Mouse (Mus musculus): ENCODE results near the gene Aurkb. TPM values are rescaled to one million over a fixed set of nuclear protein-coding genes. Genes with fewer than 3 reads are reported as not detected.
A peak's percentile ranks its signal among the peaks of the same experiment; 100 is the strongest.

Aurkb gene
- polyA plus RNA-seq, 1 experiment, result 20.3 TPM

DNA sequence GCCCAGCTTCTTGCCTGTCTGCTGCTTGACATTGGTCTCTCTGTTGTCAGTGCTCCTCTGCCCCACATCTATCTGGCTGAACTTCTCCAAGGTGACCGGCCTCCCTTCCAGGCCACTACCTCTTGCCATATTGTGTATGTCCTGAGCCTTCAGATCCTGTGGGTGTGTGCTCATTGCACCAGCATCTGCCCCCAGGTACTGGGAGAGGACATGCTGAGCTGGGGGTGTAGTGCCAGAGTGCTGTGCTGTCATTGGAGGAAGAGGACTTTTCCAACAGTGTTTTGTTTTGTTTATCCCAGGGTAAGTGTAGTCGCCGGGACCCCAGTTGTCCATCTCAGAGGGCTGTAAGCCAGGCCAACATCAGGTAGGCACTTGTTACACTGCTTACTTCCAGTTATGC, 10.9 kb upstream of the Aurkb start:
- no peak for TF ChIP-seq TAL1 (IDR thresholded peaks at IDR 0.05; ENCODE audit: low read length)
- no peak for TF ChIP-seq GATA1 (IDR thresholded peaks at IDR 0.05; ENCODE audit: low read length)

DNA sequence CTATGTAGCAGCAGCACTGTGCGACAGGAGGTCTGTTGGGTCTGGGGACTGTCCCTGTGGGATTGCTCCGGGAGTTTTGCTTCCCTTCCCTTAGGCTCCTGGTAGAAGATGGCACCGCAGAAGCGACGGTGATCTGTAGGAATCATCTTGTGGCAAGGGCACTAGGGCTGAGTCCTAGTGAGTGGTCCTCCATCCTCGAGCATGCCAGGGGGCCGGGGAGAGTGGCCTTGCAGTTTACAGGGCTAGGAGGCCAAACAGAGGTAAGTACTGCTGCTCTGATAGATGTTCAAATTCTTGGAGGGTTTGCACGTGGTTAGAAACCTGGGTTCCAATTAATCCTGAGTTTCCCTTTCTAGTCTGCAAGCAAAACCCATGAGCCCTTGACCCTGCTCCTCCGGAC, 10.0 kb upstream of the Aurkb start:
- TF ChIP-seq GATA1 (IDR thresholded peaks at IDR 0.05; ENCODE audit: low read length) (no peak), TAL1 (IDR thresholded peaks at IDR 0.05; ENCODE audit: low read length) (no peak)
- Histone ChIP-seq H3K4me1 (ENCODE audit: control insufficient read depth) (peaks cover 46% of the 10 kb centered on the region), H3K36me3 (ENCODE audit: control insufficient read depth) (peaks cover 61% of the 10 kb centered on the region), H3K27me3 (ENCODE audit: control insufficient read depth) (no peaks in the 10 kb centered on the region), H3K9me3 (ENCODE audit: control insufficient read depth, low read length) (no peaks in the 10 kb centered on the region), H3K4me3 (replicated peaks) (no peak overlapping the region)

More for the DNA sequence above, 10.9 kb upstream of the Aurkb start:
- Histone ChIP-seq H3K4me3 (replicated peaks) (no peak overlapping the region), H3K27me3 (ENCODE audit: control insufficient read depth) (no peaks in the 10 kb centered on the region), H3K36me3 (ENCODE audit: control insufficient read depth) (peaks cover 69% of the 10 kb centered on the region), H3K9me3 (ENCODE audit: control insufficient read depth, low read length) (no peaks in the 10 kb centered on the region), H3K4me1 (ENCODE audit: control insufficient read depth) (peaks cover 38% of the 10 kb centered on the region)

DNA sequence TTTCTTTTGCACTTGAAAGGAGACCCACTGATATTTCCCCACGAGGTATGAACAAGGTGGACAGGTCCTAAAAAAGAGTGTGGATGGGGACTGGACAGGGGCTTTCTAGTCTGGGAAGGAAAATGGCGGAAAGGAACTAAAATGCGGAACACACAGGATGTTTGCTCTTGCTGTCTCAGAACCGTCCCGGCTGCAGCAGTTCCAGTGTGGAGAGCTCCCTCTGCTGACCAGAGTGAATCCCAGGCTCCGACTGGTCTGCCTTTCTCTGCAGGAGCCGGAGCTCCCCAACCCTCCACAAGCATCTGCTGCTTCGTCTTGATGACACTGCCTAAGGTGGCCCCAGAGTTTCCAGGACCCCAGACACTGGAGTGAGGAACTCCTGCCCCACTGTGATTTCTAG, 9.6 kb upstream of the Aurkb start:
- peaks cover 50% of the 10 kb centered on the region for H3K4me1 ChIP-seq (ENCODE audit: control insufficient read depth)
- H3K9me3 ChIP-seq (ENCODE audit: control insufficient read depth, low read length), result no peaks in the 10 kb centered on the region
- H3K4me3 ChIP-seq (replicated peaks), result peak overlapping the region; percentile 84
- no peak for TF ChIP-seq TAL1 (IDR thresholded peaks at IDR 0.05; ENCODE audit: low read length)
- no peak for TF ChIP-seq GATA1 (IDR thresholded peaks at IDR 0.05; ENCODE audit: low read length)
- no peaks in the 10 kb centered on the region for H3K27me3 ChIP-seq (ENCODE audit: control insufficient read depth)
- peaks cover 56% of the 10 kb centered on the region for H3K36me3 ChIP-seq (ENCODE audit: control insufficient read depth)

DNA sequence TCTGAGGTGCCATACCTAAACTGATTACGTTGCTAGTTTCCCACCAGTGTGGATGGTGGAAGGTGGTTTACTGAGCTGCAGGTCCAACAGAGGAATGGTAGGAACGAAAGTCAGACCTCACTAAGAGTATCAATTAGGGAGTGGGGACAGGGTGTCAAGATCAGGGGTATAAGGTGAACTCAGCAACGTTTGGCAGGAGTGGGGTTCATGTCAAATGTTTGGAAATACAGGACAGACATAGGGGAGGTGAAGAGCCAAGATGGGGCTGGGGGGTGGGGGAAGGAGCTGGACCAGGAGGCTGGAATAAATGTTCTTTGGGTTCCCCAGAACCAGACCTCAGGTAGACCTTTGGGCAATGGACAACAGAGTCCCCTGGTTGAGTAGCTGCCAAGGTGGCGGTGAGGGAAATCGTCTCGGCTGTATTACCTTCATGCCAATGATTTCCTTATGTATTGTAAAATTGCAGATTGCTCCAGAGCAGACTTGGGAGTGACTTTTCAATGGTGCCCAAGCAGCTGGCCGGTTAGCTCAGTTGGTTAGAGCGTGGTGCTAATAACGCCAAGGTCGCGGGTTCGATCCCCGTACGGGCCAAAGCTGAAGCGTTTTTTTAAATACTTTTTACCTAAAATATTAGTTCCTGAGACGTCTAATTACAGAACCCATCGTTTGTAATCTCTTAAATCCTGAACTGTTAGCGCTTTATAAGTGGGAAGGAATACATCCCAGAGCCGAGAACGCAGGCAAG, 8.8 kb upstream of the Aurkb start:
- Histone ChIP-seq H3K4me3 (replicated peaks) (peak overlapping the region; percentile 84), H3K27me3 (ENCODE audit: control insufficient read depth) (no peaks in the 10 kb centered on the region), H3K9me3 (ENCODE audit: control insufficient read depth, low read length) (no peaks in the 10 kb centered on the region), H3K36me3 (ENCODE audit: control insufficient read depth) (peaks cover 48% of the 10 kb centered on the region), H3K4me1 (ENCODE audit: control insufficient read depth) (peaks cover 58% of the 10 kb centered on the region)
- TF ChIP-seq TAL1 (IDR thresholded peaks at IDR 0.05; ENCODE audit: low read length) (no peak), GATA1 (IDR thresholded peaks at IDR 0.05; ENCODE audit: low read length) (no peak)

DNA sequence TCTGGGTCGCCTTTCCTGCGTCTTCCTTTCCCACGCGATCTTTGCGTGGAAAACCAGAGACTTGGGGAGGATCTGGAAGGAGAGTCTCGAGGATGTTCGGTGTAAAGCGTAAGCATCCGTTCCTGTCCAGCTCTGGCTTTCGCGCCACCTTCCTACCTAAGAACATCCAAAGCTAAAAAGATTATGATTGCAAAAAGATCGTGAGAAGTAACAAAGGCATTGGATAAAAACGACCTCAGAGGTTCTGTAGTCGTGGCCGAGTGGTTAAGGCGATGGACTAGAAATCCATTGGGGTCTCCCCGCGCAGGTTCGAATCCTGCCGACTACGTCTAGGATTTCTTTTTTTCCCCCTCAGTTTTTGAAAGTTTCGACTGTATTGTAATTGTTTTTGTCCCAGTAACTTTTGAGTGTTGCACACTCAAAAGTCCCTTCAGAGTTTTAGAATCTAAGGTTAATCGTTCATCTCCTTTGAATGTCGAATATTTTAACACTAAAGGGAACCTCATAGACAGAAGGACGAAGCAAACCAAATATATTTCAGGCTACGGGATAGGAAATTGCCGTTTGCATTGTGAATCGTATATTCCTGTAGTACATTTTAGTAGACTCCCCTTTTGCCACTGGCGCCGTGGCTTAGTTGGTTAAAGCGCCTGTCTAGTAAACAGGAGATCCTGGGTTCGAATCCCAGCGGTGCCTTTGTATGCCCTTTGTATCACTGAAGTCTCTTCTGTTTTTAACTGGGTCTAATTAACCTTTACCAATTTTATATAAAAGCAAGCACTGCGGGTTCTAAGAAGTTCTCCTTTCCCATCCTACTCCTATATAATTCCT, 8.0 kb upstream of the Aurkb start:
- Histone ChIP-seq H3K4me1 (ENCODE audit: control insufficient read depth) (peaks cover 58% of the 10 kb centered on the region), H3K4me3 (replicated peaks) (peak overlapping the region; percentile 84), H3K27me3 (ENCODE audit: control insufficient read depth) (no peaks in the 10 kb centered on the region), H3K36me3 (ENCODE audit: control insufficient read depth) (peaks cover 42% of the 10 kb centered on the region), H3K9me3 (ENCODE audit: control insufficient read depth, low read length) (no peaks in the 10 kb centered on the region)
- TF ChIP-seq GATA1 (IDR thresholded peaks at IDR 0.05; ENCODE audit: low read length) (no peak), TAL1 (IDR thresholded peaks at IDR 0.05; ENCODE audit: low read length) (no peak)

DNA sequence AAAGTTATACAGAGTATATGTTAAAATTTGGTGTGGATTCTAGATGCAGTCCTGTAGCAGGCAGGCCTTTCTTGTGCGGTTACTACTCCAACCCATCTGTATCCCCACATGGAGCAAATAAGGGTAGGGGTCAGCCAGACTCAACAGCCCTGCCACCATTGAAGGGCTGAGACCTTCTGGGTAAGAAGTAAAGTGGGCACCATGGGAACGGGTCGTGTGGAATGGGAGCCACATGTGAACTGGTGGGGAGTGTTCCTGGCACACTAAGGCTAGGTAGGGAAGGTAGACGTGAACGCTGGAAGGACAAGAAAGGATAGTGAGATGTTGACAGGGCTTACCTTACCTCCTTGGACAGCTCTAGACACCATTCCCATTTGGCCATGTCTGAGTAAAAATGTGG, 7.3 kb upstream of the Aurkb start:
- peaks cover 35% of the 10 kb centered on the region for H3K36me3 ChIP-seq (ENCODE audit: control insufficient read depth)
- H3K9me3 ChIP-seq (ENCODE audit: control insufficient read depth, low read length), result no peaks in the 10 kb centered on the region
- TF ChIP-seq GATA1 (IDR thresholded peaks at IDR 0.05; ENCODE audit: low read length) (no peak), TAL1 (IDR thresholded peaks at IDR 0.05; ENCODE audit: low read length) (no peak)
- peaks cover 60% of the 10 kb centered on the region for H3K4me1 ChIP-seq (ENCODE audit: control insufficient read depth)
- H3K27me3 ChIP-seq (ENCODE audit: control insufficient read depth), result no peaks in the 10 kb centered on the region
- peak overlapping the region; percentile 3 for H3K4me3 ChIP-seq (replicated peaks)

DNA sequence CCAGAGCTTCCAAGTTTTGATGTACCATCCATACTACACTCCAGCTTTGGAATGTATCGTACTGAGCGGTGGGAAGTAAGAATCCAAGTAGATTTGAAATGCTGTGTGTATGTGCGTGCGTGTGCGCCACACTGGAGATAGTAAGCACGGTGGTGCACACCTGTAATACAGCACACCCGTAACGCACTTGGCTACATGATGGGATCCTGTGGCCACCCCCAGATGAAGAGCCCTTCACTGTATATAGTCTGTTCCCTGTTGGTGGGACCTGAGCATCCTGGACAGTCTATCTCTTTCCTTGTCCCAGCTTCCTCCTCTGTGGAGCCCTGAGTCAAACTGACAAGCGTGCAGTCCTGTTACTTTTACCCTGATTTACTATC, 938 bp downstream of the Aurkb start:
- TF ChIP-seq TAL1 (IDR thresholded peaks at IDR 0.05; ENCODE audit: low read length), result no peak
- no peak for TF ChIP-seq GATA1 (IDR thresholded peaks at IDR 0.05; ENCODE audit: low read length)
- peaks cover 61% of the 10 kb centered on the region for H3K4me1 ChIP-seq (ENCODE audit: control insufficient read depth)
- H3K27me3 ChIP-seq (ENCODE audit: control insufficient read depth), result no peaks in the 10 kb centered on the region

DNA sequence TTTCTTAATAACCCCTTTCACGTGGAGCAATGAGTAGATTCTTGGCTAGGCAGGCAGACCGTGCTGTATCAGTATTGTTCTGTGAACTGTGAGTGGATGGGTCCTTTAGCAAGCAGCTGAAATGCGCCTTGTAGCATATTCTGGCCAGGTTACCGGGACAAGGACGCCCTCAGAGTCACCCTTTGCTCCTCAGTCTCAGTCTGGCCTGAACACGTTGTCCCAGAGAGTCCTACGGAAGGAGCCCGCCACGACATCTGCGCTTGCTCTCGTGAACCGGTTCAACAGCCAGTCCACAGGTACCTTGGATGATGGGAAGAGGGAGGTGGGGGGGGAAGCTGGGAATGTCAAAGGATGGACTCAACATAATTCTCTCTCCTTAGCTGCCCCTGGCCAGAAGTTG, 2.1 kb downstream of the Aurkb start:
- TF ChIP-seq GATA1 (IDR thresholded peaks at IDR 0.05; ENCODE audit: low read length) (no peak), TAL1 (IDR thresholded peaks at IDR 0.05; ENCODE audit: low read length) (no peak)
- Histone ChIP-seq H3K27me3 (ENCODE audit: control insufficient read depth) (no peaks in the 10 kb centered on the region), H3K36me3 (ENCODE audit: control insufficient read depth) (peaks cover 63% of the 10 kb centered on the region), H3K4me3 (replicated peaks) (peak overlapping the region; percentile 74), H3K9me3 (ENCODE audit: control insufficient read depth, low read length) (no peaks in the 10 kb centered on the region), H3K4me1 (ENCODE audit: control insufficient read depth) (peaks cover 58% of the 10 kb centered on the region)

More for the DNA sequence above, 938 bp downstream of the Aurkb start:
- H3K36me3 ChIP-seq (ENCODE audit: control insufficient read depth), result peaks cover 51% of the 10 kb centered on the region
- H3K4me3 ChIP-seq (replicated peaks), result peak overlapping the region; percentile 74
- no peaks in the 10 kb centered on the region for H3K9me3 ChIP-seq (ENCODE audit: control insufficient read depth, low read length)

DNA sequence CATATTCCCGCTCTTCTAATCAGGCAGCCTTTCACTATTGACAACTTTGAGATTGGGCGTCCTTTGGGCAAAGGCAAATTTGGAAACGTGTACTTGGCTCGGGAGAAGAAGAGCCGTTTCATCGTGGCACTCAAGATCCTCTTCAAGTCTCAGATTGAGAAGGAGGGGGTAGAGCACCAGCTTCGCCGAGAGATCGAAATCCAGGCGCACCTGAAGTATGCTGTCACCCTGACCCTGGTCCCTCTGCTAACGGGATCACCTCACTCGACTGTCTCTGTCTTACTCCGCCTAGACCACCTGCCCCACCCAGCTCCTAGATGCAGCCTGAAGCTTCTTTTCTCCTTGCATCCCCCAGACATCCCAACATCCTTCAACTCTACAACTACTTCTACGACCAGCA, 2.7 kb downstream of the Aurkb start:
- Histone ChIP-seq H3K4me3 (replicated peaks) (peak overlapping the region; percentile 74), H3K4me1 (ENCODE audit: control insufficient read depth) (peaks cover 61% of the 10 kb centered on the region)

More for the DNA sequence above, 2.7 kb downstream of the Aurkb start:
- TF ChIP-seq TAL1 (IDR thresholded peaks at IDR 0.05; ENCODE audit: low read length) (no peak), GATA1 (IDR thresholded peaks at IDR 0.05; ENCODE audit: low read length) (no peak)
- Histone ChIP-seq H3K36me3 (ENCODE audit: control insufficient read depth) (peaks cover 69% of the 10 kb centered on the region), H3K9me3 (ENCODE audit: control insufficient read depth, low read length) (no peaks in the 10 kb centered on the region), H3K27me3 (ENCODE audit: control insufficient read depth) (no peaks in the 10 kb centered on the region)

All from erythroblast, embryonic 14.5 days (primary cell).